10 mouse cellular contexts compared by ENCODE assay signal in genomic region chr15:77817417-77817816, GRCm38 (mm10). TPM values are rescaled to one million over a fixed set of nuclear protein-coding genes. Genes with fewer than 3 reads are reported as not detected.
DNase-seq lines count a peak whose midpoint lies in the region; ATAC-seq and TF ChIP-seq lines count a peak whose summit lies in the region.
"Had no signal": no experiment of that assay in that cellular context is flagged by ENCODE, and none has a peak within 500 bp of the region (broad histone marks: within the 10 kb centered on the region; RNA-seq: fewer than 3 reads in every experiment).

No protein-coding gene starts in this region.

- intact Hi-C loops in heart, postnatal 14 days (cut with DNase I) = loop anchor here (2.0 kb wide), 1 partner anchor 21 kb away; no protein-coding TSS in a partner anchor

- no peak for DNase-seq in heart, postnatal 0 days (ENCODE audit: low spot score)
- DNase-seq in heart, postnatal 14 days = no peak
- no peak for DNase-seq in testis, postnatal 10 days (ENCODE audit: low spot score)
- no peak for DNase-seq in thymus, adult 18-20 months
- DNase-seq in adipocyte (ENCODE audit: low spot score) = no peak
- DNase-seq: cerebellum, adult 9-11 months; kidney, adult 9 months had no signal

- no peak overlapping the region for H3K4me3 ChIP-seq in heart, postnatal 0 days (ENCODE audit: low read depth, low read length)
- no peak overlapping the region for H3K4me3 ChIP-seq in testis, adult 2 months (ENCODE audit: control insufficient read depth, low read depth, low read length)
- H3K4me3 ChIP-seq in intestine, embryonic 16.5 days (ENCODE audit: low read length) = no peak overlapping the region

- H3K36me3 ChIP-seq in heart, postnatal 0 days (replicated peaks; ENCODE audit: control insufficient read depth, insufficient read depth, low read length) = peaks cover 12% of the 10 kb centered on the region
- H3K36me3 ChIP-seq in testis, adult 2 months (ENCODE audit: control insufficient read depth, insufficient read depth, low read length) = no peaks in the 10 kb centered on the region
- H3K36me3 ChIP-seq in intestine, embryonic 16.5 days (ENCODE audit: control insufficient read depth, insufficient read depth, low read length) = peaks cover 6% of the 10 kb centered on the region

- H3K27ac ChIP-seq in heart, postnatal 0 days (ENCODE audit: low read depth) = peak overlapping the region; percentile 84
- H3K27ac ChIP-seq in testis, adult 2 months (ENCODE audit: control insufficient read depth, insufficient read depth, low read depth, low read length) = peak overlapping the region; percentile 2; the same call in 1 of the 2 replicates
- H3K27ac ChIP-seq in intestine, embryonic 16.5 days (ENCODE audit: low read length) = peak overlapping the region; percentile 29; the same call in 1 of the 2 replicates

- no peaks in the 10 kb centered on the region for H3K9me3 ChIP-seq in heart, postnatal 0 days (replicated peaks; ENCODE audit: control insufficient read depth, low read length)
- no peaks in the 10 kb centered on the region for H3K9me3 ChIP-seq in intestine, embryonic 16.5 days (ENCODE audit: control insufficient read depth, low read length)

- H3K9ac ChIP-seq in heart, postnatal 0 days (replicated peaks; ENCODE audit: low read depth, low read length) = no peak overlapping the region; the same call in 1 of the 2 replicates
- H3K9ac ChIP-seq in intestine, embryonic 16.5 days (ENCODE audit: low read depth, low read length) = peak overlapping the region; percentile 43; the same call in 1 of the 2 replicates

- no peak for TF ChIP-seq POLR2A in testis, adult 2 months (IDR thresholded peaks at IDR 0.05; ENCODE audit: control insufficient read depth, low read depth, low read length)

- no peak for ATAC-seq in heart, postnatal 0 days (ENCODE audit: insufficient read depth, low read depth)
- no peak for ATAC-seq in intestine, embryonic 16.5 days
- no peak for ATAC-seq in erythroblast, adult 5-6 weeks (replicated peaks; ENCODE audit: low FRiP score, poor library complexity, severe bottlenecking)

- no peak overlapping the region for H3K4me2 ChIP-seq in heart, postnatal 0 days (ENCODE audit: low read depth, low read length)
- no peak overlapping the region for H3K4me2 ChIP-seq in intestine, embryonic 16.5 days (ENCODE audit: low read depth, low read length)

- no peak for TF ChIP-seq EP300 in heart, postnatal 0 days (IDR thresholded peaks at IDR 0.05; ENCODE audit: low read depth)

- WGBS in heart, postnatal 0 days = 43% methylated on average over 7 of the region's 7 CpGs
- 56% methylated on average over 7 of the region's 7 CpGs for WGBS in intestine, embryonic 16.5 days

- TF ChIP-seq CTCF in heart, postnatal 0 days (IDR thresholded peaks at IDR 0.05; ENCODE audit: low read depth) = no peak
- TF ChIP-seq CTCF in testis, adult 2 months (IDR thresholded peaks at IDR 0.05; ENCODE audit: control insufficient read depth, insufficient read depth, insufficient replicate concordance, low read depth, low read length) = no peak

- H3K27me3 ChIP-seq in heart, postnatal 0 days (ENCODE audit: control insufficient read depth, insufficient read depth, low read length) = no peaks in the 10 kb centered on the region
- H3K27me3 ChIP-seq in testis, adult 2 months (ENCODE audit: control insufficient read depth, insufficient read depth, low read length) = no peaks in the 10 kb centered on the region
- no peaks in the 10 kb centered on the region for H3K27me3 ChIP-seq in intestine, embryonic 16.5 days (replicated peaks; ENCODE audit: control insufficient read depth, insufficient read depth, low read length)

- H3K4me1 ChIP-seq in heart, postnatal 0 days (ENCODE audit: control insufficient read depth, insufficient read depth) = peaks cover 73% of the 10 kb centered on the region
- peaks cover 2% of the 10 kb centered on the region; the same call in 1 of the 2 replicates for H3K4me1 ChIP-seq in testis, adult 2 months (ENCODE audit: control insufficient read depth, insufficient read depth, low read length)
- peaks cover 93% of the 10 kb centered on the region for H3K4me1 ChIP-seq in intestine, embryonic 16.5 days (ENCODE audit: control insufficient read depth, insufficient read depth, low read length)

RNA-seq across cellular contexts. Expression of gene Myh9, which starts 24.6 kb away (rescaled TPM):
- total RNA-seq in heart, postnatal 0 days (2014; rRNA removed; ENCODE audit: low replicate concordance) = 62.0 and 63.6 TPM in 2 replicates
- polyA plus RNA-seq in heart, postnatal 0 days (2015; fragmentation: Nextera tagmentation; extraction: Ambion mirVana) = 15.7 and 17.5 TPM in 2 replicates
- 100 to 1,000 TPM; 140 to 172 TPM for total RNA-seq in heart, postnatal 14 days (2021)
- 4.5 and 4.6 TPM in 2 replicates for polyA plus RNA-seq in testis, adult 2 months (2012; rRNA removed)
- 39.1 and 43.8 TPM in 2 replicates for polyA plus RNA-seq in intestine, embryonic 16.5 days (2015; fragmentation: Nextera tagmentation; extraction: Ambion mirVana)
- 105 and 110 TPM in 2 replicates for total RNA-seq in erythroblast, adult 5-6 weeks (2015; ENCODE audit: low replicate concordance)
- total RNA-seq in erythroblast, adult 5-6 weeks (2017; ENCODE audit: low replicate concordance) = 158 and 246 TPM in 2 replicates

Comparison
In these comparisons a context has a peak if more than half of its experiments do, and no peak if none do; other contexts are left out.
1. H3K27ac ChIP-seq: peak in every context shown above with its lines; median percentile 84 in heart, postnatal 0 days; 29 in intestine, embryonic 16.5 days; 2 in testis, adult 2 months.